Mouse (Mus musculus) CD4-positive helper T cell, adult 2 months (primary cell): Measurements from ENCODE around the gene Cd19.

Source experiments
- DNase-seq: peaks from one replicate; pipeline ENCODE4 v3.0.0-alpha.2; 2012; ENCODE audit warnings: low read depth, missing footprints, low spot score

The Cd19 gene

DNA sequence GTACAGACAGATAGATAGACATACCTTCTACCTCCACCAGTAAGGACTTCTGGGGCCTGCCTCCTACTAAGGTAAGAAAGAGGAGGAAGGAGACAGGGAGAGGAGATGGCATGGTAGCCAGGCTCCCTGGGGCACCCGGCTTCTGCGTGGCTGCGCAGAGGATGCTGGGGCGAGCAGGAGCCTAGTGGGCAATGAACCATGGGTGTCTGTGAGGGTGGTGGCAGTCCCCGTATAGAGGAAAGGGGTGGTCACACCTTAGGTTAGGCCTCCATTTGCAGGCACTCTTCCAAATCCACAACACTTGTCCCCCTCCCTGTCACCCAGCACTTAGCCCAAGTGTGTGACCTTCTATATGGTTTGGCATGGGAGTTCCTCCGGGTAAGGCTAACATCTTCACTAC lies at the start of gene Cd19:
Gene Cd19, minus strand, starts transcription at position 165 of the 400 bp plus-strand sequence.
- DNase-seq = no peak

DNA sequence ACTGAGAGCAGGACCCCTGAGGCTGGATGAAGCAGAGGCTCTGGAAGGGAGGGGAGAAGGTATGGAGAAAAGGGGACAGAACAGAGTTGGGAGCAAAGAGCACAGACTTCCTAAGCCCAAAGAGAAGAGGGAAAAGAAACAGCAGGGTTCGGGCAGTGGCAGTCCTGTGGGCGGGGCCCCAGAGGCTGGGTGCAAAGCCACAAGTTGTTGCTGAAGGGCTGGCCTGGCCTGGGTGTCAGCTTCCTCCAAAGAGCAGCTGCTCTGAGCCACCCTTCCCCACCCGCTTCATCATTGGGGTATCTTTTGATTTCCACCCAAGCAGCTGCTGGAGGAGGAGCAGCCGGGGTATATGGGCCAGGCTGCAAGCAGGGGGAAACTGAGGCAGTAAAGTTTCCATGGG lies 49.4 kb upstream of the Cd19 start:
- DNase-seq = no peak

- DNase-seq = no peak
Measured at GRCm38 (mm10) chr7:126463547-126463946, 48.9 kb upstream of the Cd19 start.

- DNase-seq = no peak
Measured at GRCm38 (mm10) chr7:126463004-126463403, 48.3 kb upstream of the Cd19 start, which contains the start of gene Atp2a1. Gene Atp2a1 (minus strand): TSS chr7:126463108.

GRCm38 (mm10) chr7:126461626-126462025 lies 46.9 kb upstream of the Cd19 start:
- no peak for DNase-seq

DNA sequence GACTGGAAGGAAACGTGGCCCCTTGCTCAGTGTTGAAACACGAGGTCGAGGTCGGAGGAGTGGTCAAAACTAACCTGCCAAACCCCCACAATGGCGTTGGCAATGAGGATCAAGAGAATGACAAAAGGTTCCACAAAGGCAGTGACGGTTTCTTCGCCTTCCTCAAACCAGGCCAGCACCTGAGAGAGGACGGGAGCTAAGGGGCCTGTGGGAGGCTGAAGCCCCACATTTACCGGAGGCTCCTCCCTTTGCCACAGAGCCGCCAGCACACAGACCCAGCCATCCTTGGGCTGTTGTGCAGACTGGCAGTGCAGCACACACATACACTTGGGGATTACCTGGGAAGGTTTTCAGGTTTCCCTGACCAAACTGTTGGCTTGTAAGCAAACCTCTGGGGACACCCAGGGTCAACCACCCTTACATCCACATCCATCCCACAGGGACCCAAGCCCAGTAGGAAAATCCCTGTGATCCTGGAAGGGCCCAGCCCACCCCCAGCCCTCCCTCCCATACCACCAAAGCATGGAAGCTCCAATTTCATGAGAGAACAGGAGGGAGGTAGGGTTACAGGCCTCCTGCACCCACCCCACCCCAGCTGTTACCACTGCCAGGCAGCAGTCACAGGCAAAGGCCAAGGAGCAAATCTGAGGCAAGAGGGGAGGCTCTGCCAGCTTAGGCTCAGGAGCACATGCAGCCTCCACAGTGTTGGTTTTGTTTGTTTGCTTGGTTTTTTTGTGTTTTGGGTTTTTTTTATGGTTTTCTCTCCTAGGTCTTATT lies 46.1 kb upstream of the Cd19 start:
- DNase-seq = no peak

DNA sequence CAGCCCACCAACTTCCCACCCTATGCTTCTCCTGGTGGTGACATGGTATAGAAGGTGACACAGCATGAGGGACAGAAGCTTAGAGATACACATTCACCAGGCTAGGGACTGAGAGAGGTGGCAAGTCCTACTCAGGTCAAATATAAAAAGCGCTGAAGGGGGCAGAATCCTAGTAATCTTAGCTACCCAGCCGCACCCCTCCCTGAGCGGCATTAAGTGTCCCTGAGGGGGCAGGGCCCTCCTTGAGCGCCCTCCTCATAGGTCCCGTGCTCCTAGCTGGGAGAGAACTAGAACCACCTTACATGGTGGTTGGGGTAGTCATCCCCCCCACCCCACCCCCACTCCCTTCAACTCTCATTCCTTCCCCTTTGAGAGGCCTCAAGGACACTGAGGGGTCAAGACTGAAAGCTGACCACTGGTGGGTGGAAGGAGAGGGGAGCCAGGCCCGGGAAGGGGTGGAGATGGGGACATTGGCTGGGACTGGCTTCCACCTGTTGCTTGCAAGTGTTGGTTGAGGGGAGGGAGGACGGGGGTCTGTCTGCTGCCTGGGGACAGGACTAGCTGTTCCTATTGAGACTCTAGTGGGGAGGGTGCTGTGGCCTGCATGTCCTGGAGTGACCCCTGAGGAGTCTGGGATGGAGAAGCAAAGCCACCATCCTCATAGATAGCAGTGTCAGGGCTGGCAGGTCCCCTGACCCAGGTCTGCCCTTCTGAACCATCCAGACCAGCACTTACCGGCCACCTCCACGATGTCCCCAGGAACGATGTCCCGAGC lies 44.3 kb upstream of the Cd19 start:
- DNase-seq = no peak

DNA sequence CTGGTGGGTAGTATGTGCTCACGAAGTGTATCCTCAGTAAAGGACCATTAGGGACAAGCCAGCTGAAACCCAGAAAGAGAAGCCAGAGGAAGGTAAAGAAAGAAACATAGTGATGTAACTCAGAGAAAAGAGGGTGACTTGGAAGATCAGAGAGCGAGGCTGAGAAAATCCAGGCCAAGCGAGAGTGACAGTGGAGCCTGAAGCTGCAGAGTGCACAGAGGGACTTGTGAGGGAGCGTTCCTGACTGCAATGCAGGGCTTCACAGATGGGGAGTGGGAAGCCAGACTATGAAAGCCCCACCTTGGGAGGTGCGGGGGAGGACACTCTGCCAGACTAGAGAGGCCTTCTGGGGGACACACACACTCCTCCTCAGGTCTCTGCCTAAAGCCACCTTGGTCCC lies 43.5 kb upstream of the Cd19 start:
- DNase-seq = no peak

DNA sequence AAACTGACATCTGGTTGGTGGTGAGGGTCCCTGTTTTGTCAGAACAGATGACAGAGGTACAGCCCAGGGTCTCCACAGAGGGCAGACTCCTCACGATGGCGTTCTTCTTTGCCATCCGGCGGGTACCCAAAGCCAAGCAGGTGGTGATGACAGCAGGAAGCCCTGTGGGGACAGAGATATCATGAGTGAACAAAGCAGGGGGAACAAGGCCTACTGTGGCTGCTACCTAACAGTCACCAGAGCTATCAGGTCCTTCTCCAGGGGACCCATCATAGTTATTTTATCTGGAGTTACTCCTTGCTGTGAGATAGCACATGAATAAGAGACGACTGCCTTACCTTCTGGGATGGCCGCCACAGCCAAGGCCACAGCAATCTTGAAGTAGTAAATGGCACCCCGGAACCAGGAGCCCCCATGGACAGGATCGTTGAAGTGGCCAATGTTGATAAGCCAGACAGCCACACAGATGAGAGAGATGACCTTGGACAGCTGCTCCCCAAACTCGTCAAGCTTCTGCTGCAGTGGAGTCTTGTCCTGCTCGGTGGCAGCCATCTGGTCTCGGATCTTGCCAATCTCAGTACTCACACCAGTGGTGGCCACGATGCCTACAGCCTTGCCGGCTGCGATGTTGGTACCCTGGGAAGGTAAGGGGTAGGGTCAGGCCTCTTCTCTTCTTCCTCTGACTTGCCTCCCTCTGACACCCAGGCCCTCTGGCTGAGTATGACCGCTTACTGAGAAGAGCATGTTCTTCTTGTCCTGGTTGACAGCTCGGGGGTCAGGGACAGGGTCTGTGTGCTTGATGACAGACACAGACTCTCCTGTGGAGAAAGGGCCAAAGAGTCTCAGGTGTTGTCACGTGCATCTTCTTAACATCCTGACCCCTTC lies 41.9 kb upstream of the Cd19 start:
- no peak for DNase-seq

GRCm38 (mm10) chr7:126455242-126455641 lies 40.6 kb upstream of the Cd19 start:
- no peak for DNase-seq

- DNase-seq = no peak
Measured at GRCm38 (mm10) chr7:126453861-126454260, 39.2 kb upstream of the Cd19 start.

DNA sequence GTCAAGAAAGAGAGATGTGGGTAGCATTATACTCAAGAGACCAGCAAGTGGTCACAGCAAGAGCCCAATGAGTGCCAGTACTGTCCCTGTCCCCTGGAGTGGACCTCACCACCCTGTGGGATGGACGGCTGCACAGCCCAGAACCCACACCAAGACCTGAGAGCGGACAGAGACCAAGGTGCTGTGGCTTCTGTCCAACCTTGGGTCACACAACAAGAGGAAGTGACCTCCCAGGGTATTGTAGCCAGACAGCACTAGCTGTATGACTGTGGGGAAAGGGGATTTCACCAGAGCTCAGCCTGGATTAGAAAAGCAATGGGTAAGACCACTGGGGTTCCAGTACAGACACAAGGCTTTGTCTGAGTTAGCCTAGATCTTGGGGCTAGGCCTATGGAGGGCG lies 37.6 kb upstream of the Cd19 start:
- no peak for DNase-seq

GRCm38 (mm10) chr7:126450641-126451040 lies 36.0 kb upstream of the Cd19 start:
- DNase-seq = no peak

GRCm38 (mm10) chr7:126449991-126450390 lies 35.3 kb upstream of the Cd19 start:
- DNase-seq = no peak

GRCm38 (mm10) chr7:126448481-126448880 lies 33.8 kb upstream of the Cd19 start:
- DNase-seq = no peak

- no peak for DNase-seq
Measured at GRCm38 (mm10) chr7:126446217-126446616, 31.5 kb upstream of the Cd19 start.

- no peak for DNase-seq
Measured at GRCm38 (mm10) chr7:126445104-126445815, 30.6 kb upstream of the Cd19 start.

DNA sequence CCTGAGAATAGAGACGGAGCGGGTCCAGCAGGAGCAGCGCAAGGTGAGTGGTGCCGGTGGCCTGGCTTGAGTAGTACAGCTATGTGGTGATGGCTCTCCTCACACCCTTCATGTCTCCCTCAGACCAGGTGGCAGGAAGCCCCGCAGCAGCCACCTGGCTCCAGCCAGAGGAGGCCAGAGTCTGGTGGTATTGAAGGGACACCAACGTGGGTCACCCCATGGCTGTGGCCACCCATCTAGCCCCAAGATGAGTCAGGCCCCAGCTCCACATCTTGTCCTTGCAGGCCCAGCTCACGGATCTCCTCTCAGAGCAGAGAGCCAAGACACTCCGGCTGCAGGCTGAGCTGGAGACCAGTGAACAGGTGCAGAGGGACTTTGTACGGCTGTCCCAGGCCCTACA lies 29.8 kb upstream of the Cd19 start:
- DNase-seq = no peak

- DNase-seq = no peak
Measured at GRCm38 (mm10) chr7:126443997-126444396, 29.3 kb upstream of the Cd19 start.

GRCm38 (mm10) chr7:126440134-126440533 lies 25.4 kb upstream of the Cd19 start:
- DNase-seq = no peak

DNA sequence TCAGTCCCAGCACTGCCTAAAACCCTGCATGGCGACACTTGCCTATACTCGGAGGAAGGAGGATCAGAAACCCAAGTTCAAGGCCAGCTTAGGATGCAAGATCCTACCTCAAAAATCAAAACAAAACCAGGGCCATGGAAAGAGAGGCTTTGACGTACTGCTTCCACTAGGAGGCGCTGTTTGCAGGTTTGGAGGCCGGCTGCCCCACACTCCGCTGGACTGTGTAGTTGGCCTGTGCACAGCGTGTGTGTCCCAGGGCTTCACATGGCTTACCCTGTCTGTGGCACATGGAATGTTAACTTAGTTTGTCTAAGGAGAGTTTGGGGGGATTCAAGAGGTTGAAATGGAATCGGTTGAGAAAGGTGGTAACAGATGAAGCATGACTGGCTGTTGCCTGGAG lies 22.2 kb upstream of the Cd19 start:
- peak; percentile 65 for DNase-seq
